Mouse (Mus musculus) Patski (cell line): Measurements from ENCODE around the gene Thegl. TPM values are rescaled to one million over a fixed set of nuclear protein-coding genes. Genes with fewer than 3 reads are reported as not detected.
"Not testable (repeated sequence)": the region's sequence is repeated elsewhere in the genome, so short reads cannot be mapped to it uniquely, and the experiment has no call there.

ENCODE experiments used
- ATAC-seq: fragments of 100-300 bp; one replicate; pipeline ENCODE4 v1.8.0; 2021
- CTCF ChIA-PET: fragments of 350-600 bp; sonication (Branson Sonifier 250); formaldehyde crosslinking; loops from one replicate; lab custom pipeline; 2022; ENCODE audit warnings: inconsistent platforms; lab: Charles Lee
- POLR2A ChIA-PET: fragments of 350-600 bp; sonication (Branson Sonifier 250); formaldehyde crosslinking; loops from one replicate; lab custom pipeline; 2022; ENCODE audit warnings: antibody characterized with exemption, inconsistent platforms; lab: Charles Lee
- DNase-seq: peaks from one replicate; pipeline ENCODE4 v3.0.0-alpha.2; 2011; ENCODE audit warnings: low read depth, low spot score
- H3K27me3 ChIP-seq: fragments of 371-371 bp; one replicate; pipeline ENCODE4 v1.5.1; 2021
- CTCF ChIP-seq: fragments of 100-300 bp; IDR thresholded peaks from one replicate; pipeline ENCODE4 v1.5.1; 2021
- in situ Hi-C: fragments of 300-500 bp; cut with MboI; formaldehyde crosslinking; loops from 3 replicates; pipeline ENCODE4 v1.11.1; 2018; ENCODE audit warnings: low pct_unique_long_range_greater_than_20kb, mixed read lengths
- polyA plus RNA-seq: library from polyadenylated mRNA; unstranded; gene quantifications from one replicate; pipeline ENCODE4 v1.2.3, GENCODE M21; 2021

The Thegl gene
- polyA plus RNA-seq, 1 experiment from 2014 or later: not detected

- POLR2A ChIA-PET: interaction anchor here (0.6 kb wide), 1 partner anchor 178 kb away, joined by 5 read pairs; no protein-coding TSS in a partner anchor
These were observed 17.4 kb upstream of the Thegl start for GRCm38 (mm10) chr5:76998416-76998815.

GRCm38 (mm10) chr5:77001192-77001591 is 14.6 kb upstream of the Thegl start:
- H3K27me3 ChIP-seq: no peaks in the 10 kb centered on the region
- POLR2A ChIA-PET: no interaction called here
- in situ Hi-C loops: loop anchor here (10.0 kb wide), 1 partner anchor 214 kb away; the partner anchor contains the start of gene Spink2
- ATAC-seq (no peak), DNase-seq (no peak)
- CTCF ChIA-PET: no interaction called here
- TF ChIP-seq CTCF: no peak

More at GRCm38 (mm10) chr5:76998416-76998815, 17.4 kb upstream of the Thegl start:
- TF ChIP-seq CTCF: peak; percentile 70
- in situ Hi-C loops: no loop called here
- H3K27me3 ChIP-seq: no peaks in the 10 kb centered on the region
- CTCF ChIA-PET: interaction anchor here (1.4 to 1.8 kb wide), 2 partner anchors 9 to 10 kb away, joined by 4 to 11 read pairs; no protein-coding TSS in a partner anchor
- ATAC-seq: peak; percentile 35
- peak; percentile 10 for DNase-seq

GRCm38 (mm10) chr5:77004051-77004821 is 11.6 kb upstream of the Thegl start, which contains the start of gene Arl9:
Gene Arl9 (plus strand): TSS chr5:77004055.
- POLR2A ChIA-PET: no interaction called here

GRCm38 (mm10) chr5:77010352-77010751 is 5.5 kb upstream of the Thegl start:
- H3K27me3 ChIP-seq: no peaks in the 10 kb centered on the region
- POLR2A ChIA-PET: no interaction called here
- CTCF ChIA-PET: no interaction called here
- DNase-seq: no peak
- in situ Hi-C loops: no loop called here
- ATAC-seq: no peak
- no peak for TF ChIP-seq CTCF

More at GRCm38 (mm10) chr5:77004051-77004821, 11.6 kb upstream of the Thegl start, which contains the start of gene Arl9:
- ATAC-seq (no peak), DNase-seq (no peak)
- H3K27me3 ChIP-seq: no peaks in the 10 kb centered on the region
- CTCF ChIA-PET: interaction anchor here (0.6 kb wide), 1 partner anchor 27 kb away, joined by 3 read pairs; no protein-coding TSS in a partner anchor
- TF ChIP-seq CTCF: no peak
- in situ Hi-C loops: loop anchor here (10.0 kb wide), 1 partner anchor 211 kb away; the partner anchor contains the start of gene Spink2

- ATAC-seq (no peak), DNase-seq (no peak)
- POLR2A ChIA-PET: no interaction called here
- H3K27me3 ChIP-seq: no peaks in the 10 kb centered on the region
- TF ChIP-seq CTCF: no peak
- in situ Hi-C loops: no loop called here
- CTCF ChIA-PET: no interaction called here
These were observed 4.7 kb upstream of the Thegl start for GRCm38 (mm10) chr5:77011082-77011481.

- CTCF ChIA-PET: no interaction called here
- no peak for TF ChIP-seq CTCF
- in situ Hi-C loops: no loop called here
- H3K27me3 ChIP-seq: no peaks in the 10 kb centered on the region
- ATAC-seq: no peak
- POLR2A ChIA-PET: interaction anchor here (0.6 kb wide), 1 partner anchor 166 kb away, joined by 3 read pairs; no protein-coding TSS in a partner anchor
- DNase-seq: no peak
These were observed 2.7 kb upstream of the Thegl start for GRCm38 (mm10) chr5:77013171-77013570.

GRCm38 (mm10) chr5:77028034-77028433 is 12.2 kb downstream of the Thegl start:
- in situ Hi-C loops: no loop called here
- ATAC-seq (no peak), DNase-seq (no peak)
- ChIA-PET POLR2A (no interaction called here), CTCF (no interaction called here)
- peaks cover 7% of the 10 kb centered on the region for H3K27me3 ChIP-seq
- TF ChIP-seq CTCF: no peak

- H3K27me3 ChIP-seq: peaks cover 7% of the 10 kb centered on the region
- POLR2A ChIA-PET: no interaction called here
- in situ Hi-C loops: no loop called here
- ATAC-seq (peak; percentile 31), DNase-seq (no peak)
- CTCF ChIA-PET: interaction anchor here (0.6 to 0.7 kb wide), 2 partner anchors 9 to 1815 kb away, joined by 3 read pairs; no protein-coding TSS in a partner anchor
- peak; percentile 71 for TF ChIP-seq CTCF
These were observed 13.9 kb downstream of the Thegl start for GRCm38 (mm10) chr5:77029735-77030134.

GRCm38 (mm10) chr5:77035101-77035500 is 19.3 kb downstream of the Thegl start:
- ATAC-seq, in situ Hi-C loops, POLR2A ChIA-PET, DNase-seq, CTCF ChIA-PET: not testable (repeated sequence)
- peaks cover 11% of the 10 kb centered on the region for H3K27me3 ChIP-seq

- TF ChIP-seq CTCF: no peak
- ChIA-PET POLR2A (no interaction called here), CTCF (interaction anchor here (0.6 kb wide), 1 partner anchor 9 kb away, joined by 3 read pairs; no protein-coding TSS in a partner anchor)
- no peak for ATAC-seq
- H3K27me3 ChIP-seq: peaks cover 19% of the 10 kb centered on the region
- no peak for DNase-seq
- in situ Hi-C loops: no loop called here
These were observed 22.6 kb downstream of the Thegl start for GRCm38 (mm10) chr5:77038451-77038850.

GRCm38 (mm10) chr5:77039391-77039790 is 23.6 kb downstream of the Thegl start:
- in situ Hi-C loops: no loop called here
- peaks cover 24% of the 10 kb centered on the region for H3K27me3 ChIP-seq
- TF ChIP-seq CTCF: no peak
- ChIA-PET CTCF (no interaction called here), POLR2A (no interaction called here)
- DNase-seq (no peak), ATAC-seq (no peak)
